In genomic region chr17:32036509-32037438, GRCm38 (mm10) we compare ENCODE assay signal across 9 mouse cellular contexts. TPM values are rescaled to one million over a fixed set of nuclear protein-coding genes. Genes with fewer than 3 reads are reported as not detected.
DNase-seq lines count a peak whose midpoint lies in the region; ATAC-seq and TF ChIP-seq lines count a peak whose summit lies in the region.
"Had no signal": no experiment of that assay in that cellular context is flagged by ENCODE, and none has a peak within 500 bp of the region (broad histone marks: within the 10 kb centered on the region; RNA-seq: fewer than 3 reads in every experiment).

No protein-coding gene starts in this region.

- no peaks in the 10 kb centered on the region for H3K4me1 ChIP-seq in kidney, adult 2 months (ENCODE audit: control insufficient read depth, insufficient read depth, low read length)
- peaks cover 2 to 26% of the 10 kb centered on the region in 2 experiments; a peak in 3 of 4 replicates for H3K4me1 ChIP-seq in MEL (ENCODE audit: control insufficient read depth in 1 of 2, insufficient read depth in 2 of 2, low read length in 2 of 2)
- H3K4me1 ChIP-seq in forebrain, embryonic 11.5 days (replicated peaks; ENCODE audit: control insufficient read depth, insufficient read depth, low read length) = no peaks in the 10 kb centered on the region; the same call in 1 of the 2 replicates
- peaks cover 19% of the 10 kb centered on the region for H3K4me1 ChIP-seq in stomach, embryonic 15.5 days

- WGBS in kidney, adult 2 months = under 1% methylated on average over 46 of the region's 46 CpGs
- under 1% methylated on average over 46 of the region's 46 CpGs for WGBS in forebrain, embryonic 11.5 days
- under 1% methylated on average over 46 of the region's 46 CpGs for WGBS in stomach, embryonic 15.5 days

- no peaks in the 10 kb centered on the region for H3K36me3 ChIP-seq in kidney, adult 2 months (ENCODE audit: control insufficient read depth, insufficient read depth, low read length)
- H3K36me3 ChIP-seq in MEL (ENCODE audit: control insufficient read depth in 1 of 2, insufficient read depth in 2 of 2, low read length in 2 of 2) = peaks cover 11 to 34% of the 10 kb centered on the region in 2 experiments
- no peaks in the 10 kb centered on the region for H3K36me3 ChIP-seq in forebrain, embryonic 11.5 days (ENCODE audit: control insufficient read depth, insufficient read depth, low read length)
- H3K36me3 ChIP-seq in stomach, embryonic 15.5 days = no peaks in the 10 kb centered on the region

- ATAC-seq in forebrain, embryonic 11.5 days (replicated peaks; ENCODE audit: low FRiP score) = no peak; the same call in 1 of the 2 replicates
- peak; percentile 60 for ATAC-seq in stomach, embryonic 15.5 days (ENCODE audit: insufficient read depth, low FRiP score, low read depth)
- no peak for ATAC-seq in cerebellum, adult (ENCODE audit: insufficient number of reproducible peaks, low FRiP score, low TSS enrichment)

- TF ChIP-seq EP300 in MEL (IDR thresholded peaks at IDR 0.05; ENCODE audit: low read depth in 1 of 2, low read length in 2 of 2) = no peak

- no peaks in the 10 kb centered on the region for H3K27me3 ChIP-seq in kidney, adult 2 months (replicated peaks; ENCODE audit: control insufficient read depth, insufficient read depth, low read length)
- H3K27me3 ChIP-seq in MEL (ENCODE audit: control insufficient read depth in 1 of 2, insufficient read depth in 2 of 2, low read length in 2 of 2) = no peaks in the 10 kb centered on the region; a peak in 1 of 4 replicates
- H3K27me3 ChIP-seq in forebrain, embryonic 11.5 days (ENCODE audit: control insufficient read depth, insufficient read depth, low read length) = no peaks in the 10 kb centered on the region
- H3K27me3 ChIP-seq in stomach, embryonic 15.5 days (replicated peaks) = no peaks in the 10 kb centered on the region

- H3K27ac ChIP-seq in kidney, adult 2 months (ENCODE audit: insufficient read depth, low read depth, low read length) = no peak overlapping the region
- peak overlapping the region; percentile 48 for H3K27ac ChIP-seq in MEL (ENCODE audit: control insufficient read depth, low read depth, low read length)
- H3K27ac ChIP-seq in forebrain, embryonic 11.5 days (ENCODE audit: low read depth, low read length) = peak overlapping the region; percentile 20
- H3K27ac ChIP-seq in stomach, embryonic 15.5 days = peak overlapping the region; percentile 75

- DNase-seq in kidney, adult 2 months = no peak
- DNase-seq in kidney, adult 8-10 months = no peak
- DNase-seq in MEL (ENCODE audit: low read depth, low spot score) = peak; percentile 55
- no peak for DNase-seq in forebrain, embryonic 11.5 days (ENCODE audit: low spot score)
- DNase-seq in liver = peak; percentile 22
- no peak for DNase-seq in natural killer cell, adult 2 months (ENCODE audit: low spot score in 2 of 2)

- peak overlapping the region; percentile 92 for H3K4me2 ChIP-seq in forebrain, embryonic 11.5 days (ENCODE audit: low read depth, low read length, severe bottlenecking)
- H3K4me2 ChIP-seq in stomach, embryonic 15.5 days = peak overlapping the region; percentile 88

- no peaks in the 10 kb centered on the region for H3K9me3 ChIP-seq in MEL (replicated peaks; ENCODE audit: insufficient read depth, low read length)
- no peaks in the 10 kb centered on the region for H3K9me3 ChIP-seq in forebrain, embryonic 11.5 days (ENCODE audit: control insufficient read depth, low read length)
- H3K9me3 ChIP-seq in stomach, embryonic 15.5 days = no peaks in the 10 kb centered on the region

- H3K9ac ChIP-seq in MEL (ENCODE audit: control insufficient read depth, low read depth, low read length, poor library complexity, severe bottlenecking) = peak overlapping the region; percentile 94
- H3K9ac ChIP-seq in forebrain, embryonic 11.5 days (ENCODE audit: low read length) = peak overlapping the region; percentile 72
- H3K9ac ChIP-seq in stomach, embryonic 15.5 days = peak overlapping the region; percentile 73

- TF ChIP-seq CTCF in kidney, adult 2 months (conservative IDR thresholded peaks at IDR 0.05; ENCODE audit: insufficient read depth, insufficient read length, low read depth, low read length) = no peak
- TF ChIP-seq CTCF in MEL (IDR thresholded peaks at IDR 0.05 in 2 of 3, conservative IDR thresholded peaks at IDR 0.05 in 1 of 3; ENCODE audit: control insufficient read depth in 1 of 3, insufficient read depth in 1 of 3, low read depth in 2 of 3, low read length in 3 of 3, poor library complexity in 1 of 3, severe bottlenecking in 1 of 3) = no peak

- no peak for TF ChIP-seq POLR2A in kidney, adult 2 months (IDR thresholded peaks at IDR 0.05; ENCODE audit: low read depth, low read length)
- peak in 1 of 2 experiments; percentile 17; a peak in 3 of 4 replicates for TF ChIP-seq POLR2A in MEL (IDR thresholded peaks at IDR 0.05; ENCODE audit: control insufficient read depth in 1 of 2, insufficient read depth in 1 of 2, low read depth in 1 of 2, low read length in 2 of 2, poor library complexity in 1 of 2)

- H3K4me3 ChIP-seq in kidney, adult 2 months (ENCODE audit: insufficient read depth, low read depth, low read length) = peak overlapping the region; percentile 79
- peak overlapping the region; percentile 83 to 93 for H3K4me3 ChIP-seq in MEL (ENCODE audit: control insufficient read depth in 1 of 2, insufficient read depth in 1 of 2, low read depth in 2 of 2, low read length in 2 of 2)
- peak overlapping the region; percentile 63 for H3K4me3 ChIP-seq in forebrain, embryonic 11.5 days (ENCODE audit: low read depth, low read length)
- H3K4me3 ChIP-seq in stomach, embryonic 15.5 days (replicated peaks) = peak overlapping the region; percentile 74

- no peak for TF ChIP-seq RAD21 in MEL (IDR thresholded peaks at IDR 0.05; ENCODE audit: low read depth, low read length)

- H3K79me2 ChIP-seq in MEL (ENCODE audit: control insufficient read depth, insufficient read depth, low read length, poor library complexity) = peaks cover 56% of the 10 kb centered on the region

TF ChIP-seq in MEL, 35 proteins besides CTCF, POLR2A, EP300 and RAD21:
- TF ChIP-seq GABPA (IDR thresholded peaks at IDR 0.05; ENCODE audit: low read depth, low read length) (no peak), MAZ (IDR thresholded peaks at IDR 0.05; ENCODE audit: low read depth, low read length) (no peak), USF1 (IDR thresholded peaks at IDR 0.05; ENCODE audit: low read depth, low read length) (no peak), HCFC1 (IDR thresholded peaks at IDR 0.05; ENCODE audit: low read depth, low read length) (no peak), MYC (IDR thresholded peaks at IDR 0.05; ENCODE audit: low read depth, low read length) (peak; percentile 88), BHLHE40 (IDR thresholded peaks at IDR 0.05; ENCODE audit: borderline replicate concordance, low read depth, low read length) (no peak), MEF2A (IDR thresholded peaks at IDR 0.05; ENCODE audit: extremely low read depth, insufficient replicate concordance, low read depth, low read length, poor library complexity, severe bottlenecking) (no peak), JUND (IDR thresholded peaks at IDR 0.05; ENCODE audit: low read depth, low read length) (no peak), ZKSCAN1 (IDR thresholded peaks at IDR 0.05; ENCODE audit: low read depth, low read length) (no peak), SIN3A (IDR thresholded peaks at IDR 0.05; ENCODE audit: low read length) (peak; percentile 34), MAX (IDR thresholded peaks at IDR 0.05; ENCODE audit: low read length) (peak; percentile 85), NELFE (IDR thresholded peaks at IDR 0.05; ENCODE audit: low read depth, low read length) (peak; percentile 38; the same call in 1 of the 2 replicates), MXI1 (IDR thresholded peaks at IDR 0.05; ENCODE audit: low read depth, low read length) (peak; percentile 88), RCOR1 (IDR thresholded peaks at IDR 0.05; ENCODE audit: low read depth, low read length) (no peak), SMC3 (IDR thresholded peaks at IDR 0.05; ENCODE audit: low read depth, low read length) (no peak), E2F4 (IDR thresholded peaks at IDR 0.05; ENCODE audit: borderline replicate concordance, low read depth, low read length) (no peak), ETS1 (IDR thresholded peaks at IDR 0.05; ENCODE audit: low read depth, low read length) (no peak; the same call in 1 of the 2 replicates)

RNA-seq across cellular contexts. Expression of gene Hsf2bp, which starts 0.6 kb away (rescaled TPM):
- polyA plus RNA-seq in kidney, adult 2 months (2012; rRNA removed) = 5.1 and 5.9 TPM in 2 replicates
- 0.04 TPM in 1 of 2 replicates, not detected in the other for total RNA-seq in MEL (2012; rRNA removed)
- under 1 TPM in 1 of 2 experiments, not detected in 1; 0.15 TPM for polyA plus RNA-seq in MEL (2012; ENCODE audit: insufficient read depth in 1 of 2, insufficient read length in 2 of 2, low read depth in 1 of 2, low replicate concordance in 2 of 2, missing spikeins in 1 of 2)
- polyA plus RNA-seq in forebrain, embryonic 11.5 days (2014; fragmentation: Nextera tagmentation; extraction: Ambion mirVana) = 0.31 and 0.44 TPM in 2 replicates
- 0.48 and 0.50 TPM in 2 replicates for polyA plus RNA-seq in stomach, embryonic 15.5 days (2015; fragmentation: Nextera tagmentation; extraction: Ambion mirVana)
- total RNA-seq: common myeloid progenitor, adult 5-6 weeks had no signal

RNA-seq across cellular contexts. Expression of gene Rrp1b, which starts 0.9 kb away (rescaled TPM):
- 4.7 and 5.8 TPM in 2 replicates for polyA plus RNA-seq in kidney, adult 2 months (2012; rRNA removed)
- 60.2 and 84.1 TPM in 2 replicates for total RNA-seq in MEL (2012; rRNA removed)
- 10 to 100 TPM in 1 of 2 experiments, not detected in 1; 78.6 TPM for polyA plus RNA-seq in MEL (2012; ENCODE audit: insufficient read depth in 1 of 2, insufficient read length in 2 of 2, low read depth in 1 of 2, low replicate concordance in 2 of 2, missing spikeins in 1 of 2)
- polyA plus RNA-seq in forebrain, embryonic 11.5 days (2014; fragmentation: Nextera tagmentation; extraction: Ambion mirVana) = 67.7 and 70.7 TPM in 2 replicates
- polyA plus RNA-seq in stomach, embryonic 15.5 days (2015; fragmentation: Nextera tagmentation; extraction: Ambion mirVana) = 43.4 and 50.8 TPM in 2 replicates

Comparison
In these comparisons a context has a peak if more than half of its experiments do, and no peak if none do; other contexts are left out.
1. DNase-seq: peak in MEL (single experiment) and liver (single experiment); none in kidney, adult 2 months (single experiment), kidney, adult 8-10 months (0 of 2), forebrain, embryonic 11.5 days (single experiment) and natural killer cell, adult 2 months (0 of 2).
2. Peak in every context shown above with its lines, with median percentiles within 50 percentile points of each other: H3K4me3 ChIP-seq and H3K9ac ChIP-seq.